Mouse (Mus musculus) lung, postnatal 36 days (tissue): ENCODE measurements around the gene Slc10a7.
A peak's percentile ranks its signal among the peaks of the same experiment; 100 is the strongest.
"Not testable (repeated sequence)": the region's sequence is repeated elsewhere in the genome, so short reads cannot be mapped to it uniquely, and the experiment has no call there.

Experiments
- DNase-seq: peaks from one replicate; pipeline ENCODE4 v3.0.0; 2022; ENCODE audit warnings: mixed read lengths

The Slc10a7 gene

GRCm38 (mm10) chr8:78670241-78670640 lies 161.1 kb downstream of the Slc10a7 start:
- no peak for DNase-seq

GRCm38 (mm10) chr8:78678541-78679219 lies 169.5 kb downstream of the Slc10a7 start:
- no peak for DNase-seq

GRCm38 (mm10) chr8:78690795-78691194 lies 181.6 kb downstream of the Slc10a7 start:
- DNase-seq: no peak

- DNase-seq: no peak
These were observed 189.2 kb downstream of the Slc10a7 start for GRCm38 (mm10) chr8:78698331-78698741.

- DNase-seq: no peak
These were observed 194.1 kb downstream of the Slc10a7 start for GRCm38 (mm10) chr8:78703068-78703820.

- DNase-seq: peak; percentile 23
These were observed 196.8 kb downstream of the Slc10a7 start for GRCm38 (mm10) chr8:78705980-78706379.

- no peak for DNase-seq
These were observed 200.9 kb downstream of the Slc10a7 start for GRCm38 (mm10) chr8:78709948-78710644.

GRCm38 (mm10) chr8:78710961-78711360 lies 201.8 kb downstream of the Slc10a7 start:
- DNase-seq: no peak

GRCm38 (mm10) chr8:78714880-78715279 lies 205.7 kb downstream of the Slc10a7 start:
- no peak for DNase-seq

- no peak for DNase-seq
These were observed 207.4 kb downstream of the Slc10a7 start for GRCm38 (mm10) chr8:78716546-78716945.

GRCm38 (mm10) chr8:78717191-78717590 lies 208.0 kb downstream of the Slc10a7 start:
- DNase-seq: not testable (repeated sequence)

- no peak for DNase-seq
These were observed 210.3 kb downstream of the Slc10a7 start for GRCm38 (mm10) chr8:78719279-78720040.

- peak; percentile 46 for DNase-seq
These were observed 210.9 kb downstream of the Slc10a7 start for GRCm38 (mm10) chr8:78720041-78720414.

- no peak for DNase-seq
These were observed 212.4 kb downstream of the Slc10a7 start for GRCm38 (mm10) chr8:78721576-78721975.

- no peak for DNase-seq
These were observed 213.1 kb downstream of the Slc10a7 start for GRCm38 (mm10) chr8:78722201-78722600.

- DNase-seq: no peak
These were observed 215.7 kb downstream of the Slc10a7 start for GRCm38 (mm10) chr8:78724832-78725231.

GRCm38 (mm10) chr8:78728240-78728639 lies 219.1 kb downstream of the Slc10a7 start:
- no peak for DNase-seq

- DNase-seq: peak; percentile 23
These were observed 223.3 kb downstream of the Slc10a7 start for GRCm38 (mm10) chr8:78732410-78732809.

GRCm38 (mm10) chr8:78732995-78733512 lies 223.9 kb downstream of the Slc10a7 start:
- no peak for DNase-seq

GRCm38 (mm10) chr8:78734721-78735517 lies 225.8 kb downstream of the Slc10a7 start:
- no peak for DNase-seq

GRCm38 (mm10) chr8:78738304-78738703 lies 229.2 kb downstream of the Slc10a7 start:
- no peak for DNase-seq

GRCm38 (mm10) chr8:78740936-78741335 lies 231.8 kb downstream of the Slc10a7 start:
- DNase-seq: no peak
